Mouse (Mus musculus) erythroid progenitor cell, adult 5-6 weeks (primary cell): ENCODE results near the gene Utp3. TPM values are rescaled to one million over a fixed set of nuclear protein-coding genes. Genes with fewer than 3 reads are reported as not detected.
"Not testable (repeated sequence)": the region's sequence is repeated elsewhere in the genome, so short reads cannot be mapped to it uniquely, and the experiment has no call there.

Experiments used
- ATAC-seq: replicated peaks from 2 replicates; pipeline ENCODE4 v1.8.0; 2016; ENCODE audit warnings: moderate number of reproducible peaks, mild to moderate bottlenecking, moderate TSS enrichment, inconsistent platforms; ENCODE audit not compliant: poor library complexity, low FRiP score, severe bottlenecking
- total RNA-seq, 2 experiments: library from RNA; stranded (forward) in 1 of 2; stranded (reverse) in 1 of 2; fragments of 150-400 nt in 1 of 2; fragments of 186-747, 209-891 nt in 1 of 2; gene quantifications; 2 replicates each; pipeline versions ENCODE4 v1.2.3 to v1.2.4; 2015 to 2017; ENCODE audit warnings: low replicate concordance in 2 of 2

Gene Utp3
- total RNA-seq (2015; ENCODE audit: low replicate concordance) (26.3 and 36.5 TPM in 2 replicates), total RNA-seq (2017; ENCODE audit: low replicate concordance) (27.2 and 28.7 TPM in 2 replicates)

DNA sequence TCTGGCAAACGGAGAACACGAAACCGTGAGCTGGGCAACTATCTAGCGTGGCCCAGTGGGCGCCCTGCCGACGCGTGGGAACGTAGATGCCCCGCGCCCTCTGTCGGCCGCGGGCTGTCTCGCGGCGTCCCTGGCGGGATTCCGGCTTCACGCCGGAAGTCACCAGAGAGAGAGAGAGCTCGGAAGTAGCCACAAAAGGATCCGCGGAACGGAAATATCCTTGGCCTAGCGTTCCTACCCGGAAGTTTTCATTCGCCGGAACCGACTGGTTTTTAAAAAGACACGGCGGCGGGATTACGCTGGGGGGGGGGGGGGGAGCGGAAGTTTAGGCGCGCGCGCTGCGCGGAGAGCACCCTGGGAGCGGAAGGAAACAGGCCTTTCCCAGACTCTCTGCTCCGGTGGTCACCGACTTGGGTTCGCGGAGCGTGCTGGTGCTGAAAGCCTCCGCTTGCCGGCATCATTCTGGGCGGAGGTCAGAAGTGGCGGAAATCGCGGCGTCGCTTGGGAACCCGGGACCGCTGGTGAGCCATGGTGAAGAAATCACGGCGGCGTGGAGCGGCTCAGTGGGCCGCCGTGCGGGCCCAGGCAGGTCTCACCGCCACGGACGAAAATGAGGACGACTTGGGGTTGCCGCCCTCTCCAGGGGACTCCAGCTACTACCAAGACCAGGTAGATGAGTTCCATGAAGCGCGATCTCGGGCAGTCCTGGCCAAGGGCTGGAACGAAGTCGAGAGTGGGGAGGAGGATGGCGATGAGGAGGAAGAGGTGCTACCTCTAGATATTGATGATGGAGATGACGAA is at the start of gene Utp3:
Gene Utp3, plus strand, starts transcription at position 377 of the 801 bp plus-strand sequence.
- ATAC-seq, result peak; percentile 100

DNA sequence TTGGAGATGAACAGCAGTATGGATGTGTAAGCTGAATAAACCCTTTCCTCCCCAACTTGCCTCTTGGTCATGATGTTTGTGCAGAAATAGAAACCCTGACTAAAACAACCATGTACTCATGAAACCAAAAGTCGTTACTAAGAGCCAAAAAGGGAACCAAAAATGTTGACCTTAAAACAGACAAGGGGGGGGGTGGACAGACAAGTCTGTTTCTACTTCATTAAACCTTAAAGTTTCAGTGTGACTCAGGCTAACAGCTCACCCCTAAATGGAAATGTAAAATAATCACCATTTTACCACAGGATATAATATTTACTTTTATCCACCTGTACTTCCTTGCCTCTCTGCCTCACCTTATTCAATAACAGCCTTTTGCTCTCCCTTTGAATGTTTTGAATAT is 45.7 kb upstream of the Utp3 start:
- ATAC-seq, result no peak

DNA sequence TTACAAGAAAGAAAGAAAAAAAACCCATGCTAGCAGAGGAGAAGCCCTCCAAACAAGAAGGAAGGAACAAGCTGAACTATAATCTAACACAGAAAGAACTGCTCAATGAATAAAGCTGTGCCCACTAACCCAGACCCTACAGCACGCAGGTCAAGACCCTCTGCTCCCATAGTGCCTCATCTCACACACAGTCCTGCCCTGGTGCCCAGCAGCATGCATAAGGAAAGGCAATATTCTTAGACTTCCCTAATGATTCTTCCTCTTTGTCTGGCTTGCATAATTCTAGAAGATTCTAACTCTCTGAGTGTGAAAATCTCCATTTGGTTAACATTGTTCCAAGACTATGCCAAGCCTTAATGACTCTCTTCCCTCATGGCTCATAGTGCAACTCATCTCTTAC is 45.3 kb upstream of the Utp3 start:
- no peak for ATAC-seq

DNA sequence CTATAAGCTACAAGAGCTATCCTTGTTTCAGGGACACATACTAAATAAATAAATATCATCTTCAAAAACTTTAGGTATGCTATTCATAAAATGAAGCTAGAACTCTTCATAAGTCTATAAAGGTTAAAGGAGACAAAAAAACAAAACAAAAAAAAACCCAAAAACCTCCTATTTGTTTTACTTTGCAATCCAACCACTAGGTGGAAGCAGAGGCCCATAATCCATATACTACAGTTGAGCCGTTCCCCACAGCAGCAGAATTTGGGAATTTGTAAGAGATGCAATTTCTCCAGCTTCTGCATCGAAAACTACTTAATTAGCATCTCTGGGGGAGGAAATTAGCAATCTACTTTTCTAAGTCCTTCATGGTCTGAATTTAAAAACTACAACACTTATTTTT is 35.0 kb upstream of the Utp3 start:
- no peak for ATAC-seq

DNA sequence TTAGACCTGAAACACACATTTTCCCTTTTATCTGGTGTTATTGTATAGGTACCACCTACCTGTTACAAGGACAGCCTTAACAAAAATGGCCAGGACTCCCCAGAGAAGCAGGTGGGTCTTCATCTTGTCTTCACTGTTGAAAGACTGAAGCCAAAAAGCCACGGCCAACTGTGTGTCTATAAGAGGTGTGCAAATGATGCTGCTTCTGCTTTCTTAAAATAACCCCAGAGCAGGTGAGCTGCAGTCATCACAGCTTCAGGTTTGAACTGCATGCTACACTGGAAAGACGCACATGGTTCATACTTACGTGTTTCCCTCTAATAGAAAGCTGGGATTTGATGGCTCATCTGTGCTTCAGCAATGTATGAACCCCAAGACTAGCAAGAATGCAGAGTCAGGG is 26.6 kb upstream of the Utp3 start, which contains the start of gene Jchain:
Gene Jchain, minus strand, starts transcription at position 235 of the 400 bp plus-strand sequence.
- ATAC-seq, result no peak

DNA sequence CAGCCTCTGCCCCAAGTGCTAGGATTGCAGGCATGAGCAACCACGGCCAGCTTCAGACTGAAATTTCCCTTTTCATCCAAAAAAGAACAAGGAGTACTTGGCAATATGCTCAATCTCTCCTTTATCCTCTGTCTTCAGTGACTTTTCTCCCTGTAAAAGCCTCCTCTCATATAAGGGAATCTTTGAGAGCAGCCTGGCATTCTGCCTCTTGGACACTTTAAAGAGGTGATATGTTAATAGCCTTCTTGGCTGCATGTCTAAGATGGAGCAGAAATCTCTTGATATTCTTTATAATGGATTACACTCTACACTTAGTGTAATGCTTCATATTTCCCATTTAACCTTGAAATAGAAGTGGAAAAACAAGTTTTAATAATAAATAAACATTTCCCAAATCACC is 23.4 kb upstream of the Utp3 start:
- ATAC-seq, result no peak

DNA sequence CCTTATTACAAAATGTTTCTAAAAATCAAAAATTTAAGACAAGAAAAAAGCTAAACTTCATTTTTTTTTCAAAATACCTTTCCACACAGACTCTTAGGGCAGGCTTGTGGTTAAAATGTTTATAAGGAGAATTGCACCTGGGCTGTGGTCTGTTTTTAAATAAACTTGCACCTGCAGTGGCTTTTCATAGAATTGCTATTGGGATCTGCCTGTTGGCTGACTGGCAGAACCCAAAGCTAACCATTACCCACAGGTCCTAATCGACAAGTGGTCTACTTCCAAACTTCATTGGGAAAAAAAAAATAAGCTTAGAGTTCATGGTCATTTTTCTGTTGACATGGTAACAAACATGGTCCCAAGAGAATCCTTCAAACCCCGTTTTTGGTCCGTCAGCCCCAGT is 19.6 kb upstream of the Utp3 start:
- ATAC-seq, result no peak

DNA sequence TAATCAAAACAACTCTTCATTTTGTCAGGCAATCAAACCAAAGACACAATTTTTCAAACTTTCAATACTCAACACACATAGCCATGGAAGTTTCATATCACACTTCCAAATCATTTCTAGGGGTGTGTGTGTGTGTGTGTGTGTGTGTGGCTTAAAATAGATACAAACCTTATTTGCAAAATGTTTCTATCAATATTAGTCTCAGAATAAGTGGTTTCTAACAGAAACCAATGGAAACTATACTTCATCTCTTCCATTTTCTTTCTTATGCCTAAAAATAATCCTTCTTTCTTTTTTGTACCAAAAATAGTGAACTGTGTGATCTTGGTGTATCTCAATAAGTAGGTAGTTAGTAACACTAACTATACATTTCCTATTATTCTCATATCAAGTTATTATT is 13.4 kb upstream of the Utp3 start:
- ATAC-seq, result no peak

DNA sequence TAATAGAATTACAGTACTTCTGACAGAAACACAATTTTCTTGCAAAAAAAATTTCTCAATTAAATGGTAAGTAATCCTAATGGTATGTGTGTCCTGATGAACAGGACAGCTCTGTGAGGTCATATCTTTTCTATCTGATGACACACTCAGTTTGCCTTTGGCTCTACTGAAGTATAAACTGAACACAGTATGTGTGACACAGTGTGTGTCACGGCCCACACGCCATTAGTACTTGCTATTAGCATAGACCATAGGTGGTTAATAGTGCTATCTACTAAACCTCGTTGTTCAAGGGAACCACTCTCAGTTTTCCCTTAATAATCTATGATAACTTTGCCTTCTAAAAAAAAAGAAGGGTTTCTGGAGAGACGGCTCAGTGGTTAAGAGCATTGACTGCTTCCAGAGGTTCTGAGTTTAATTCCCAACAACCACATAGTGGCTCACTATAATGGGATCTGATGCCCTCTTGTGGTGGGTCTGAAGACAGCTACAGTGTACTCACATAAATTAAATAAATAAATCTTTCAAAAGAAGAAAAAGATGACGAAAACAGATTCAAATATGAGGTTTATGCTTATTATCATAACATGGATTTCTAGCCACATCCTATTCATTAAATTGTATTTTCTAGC is 11.5 kb upstream of the Utp3 start:
- no peak for ATAC-seq

DNA sequence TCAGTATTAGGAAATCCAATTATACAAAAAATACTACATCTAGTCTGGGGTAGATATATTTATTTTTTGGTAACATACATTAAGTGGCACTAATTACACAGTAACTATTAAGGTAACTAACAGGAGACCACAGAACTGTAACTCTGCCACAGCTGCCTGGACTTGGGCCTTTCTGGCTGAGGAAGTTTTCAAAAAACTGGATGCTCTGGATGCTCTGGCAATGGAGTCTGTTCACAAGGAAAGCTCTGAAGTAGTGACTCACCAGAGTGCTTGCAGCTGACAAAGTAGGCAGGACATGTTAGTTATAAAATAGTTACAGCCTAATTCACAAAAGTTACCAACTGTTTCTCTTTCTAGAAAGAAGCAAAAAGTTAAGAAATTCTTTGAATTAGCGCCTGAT is 9.9 kb upstream of the Utp3 start:
- ATAC-seq, result not testable (repeated sequence)

DNA sequence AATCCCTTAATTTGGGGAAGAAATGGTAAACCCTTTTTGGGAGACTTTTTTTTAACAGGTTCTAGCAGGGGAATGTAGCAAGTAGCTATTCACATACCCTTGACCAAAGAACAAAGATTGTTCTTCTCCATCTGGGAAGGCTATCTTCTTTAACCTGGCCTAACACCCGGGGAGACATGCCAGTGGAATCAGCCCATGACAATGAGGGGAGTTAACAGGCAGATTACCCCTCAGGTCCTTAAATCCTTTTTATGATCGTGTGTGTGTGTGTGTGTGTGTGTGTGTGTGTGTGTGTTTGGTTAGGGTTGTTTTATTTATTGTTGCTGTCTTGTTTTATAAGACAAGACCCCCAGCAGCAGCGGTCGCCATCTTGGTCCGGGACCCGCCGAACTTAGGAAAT is 8.7 kb upstream of the Utp3 start:
- ATAC-seq, result no peak

DNA sequence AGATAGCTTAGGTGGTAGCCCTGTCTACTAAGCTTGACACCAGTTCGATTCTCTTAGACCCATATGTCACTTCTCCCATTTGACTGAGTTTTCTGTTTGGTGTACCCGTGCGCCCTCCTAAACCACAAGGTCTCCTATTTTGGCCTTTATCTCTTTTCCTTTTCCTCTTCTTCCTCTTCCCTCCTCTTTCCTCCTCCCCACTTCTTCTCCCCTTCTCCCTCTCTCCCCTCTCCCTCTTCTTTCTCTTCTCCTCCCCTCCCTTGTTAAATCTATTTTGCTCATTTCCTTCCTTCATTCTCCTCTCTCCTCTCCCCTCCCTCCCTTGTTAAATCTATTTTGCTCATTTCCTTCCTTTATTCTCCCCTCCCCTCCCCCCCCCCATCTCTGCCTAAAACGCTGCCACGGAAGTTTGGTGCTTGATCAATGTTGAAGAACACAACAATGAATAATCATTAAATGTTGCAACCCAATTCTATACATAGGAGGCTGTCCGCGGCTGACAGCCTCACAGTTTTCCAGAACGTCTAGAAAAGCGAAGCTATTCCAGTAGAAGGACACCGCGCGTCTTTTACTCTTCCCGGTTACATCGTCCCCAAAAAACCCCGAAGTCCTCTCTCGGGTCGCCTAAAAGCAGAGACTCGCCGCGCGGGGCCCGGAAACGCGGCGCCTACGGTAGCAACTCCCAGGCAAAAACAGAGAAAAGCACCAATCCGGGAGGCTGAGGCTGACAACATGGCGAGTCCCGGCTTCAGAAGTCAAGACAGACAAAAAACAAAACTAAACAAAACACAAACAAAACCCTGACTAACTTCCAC is 784 bp upstream of the Utp3 start:
- peak; percentile 64 for ATAC-seq

DNA sequence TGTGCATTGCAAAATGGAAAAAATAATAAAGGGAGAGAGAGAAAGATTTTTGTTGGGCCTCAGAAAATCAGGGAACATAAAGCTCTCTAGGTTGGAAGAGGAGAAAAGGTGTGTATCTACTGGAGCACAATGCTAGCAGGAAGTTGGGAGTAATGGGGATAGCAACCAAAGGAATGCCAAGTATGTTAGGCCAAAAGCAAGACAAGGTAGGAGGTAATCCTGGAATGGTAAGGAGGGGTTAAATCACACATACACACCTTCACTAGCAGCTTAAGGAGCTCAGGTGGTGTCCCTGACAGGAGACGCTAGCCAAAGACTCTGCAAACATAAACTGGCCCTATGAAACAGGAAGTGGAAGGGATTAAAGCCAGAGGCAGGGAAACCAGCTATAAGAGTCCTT is 4.7 kb downstream of the Utp3 start:
- no peak for ATAC-seq

DNA sequence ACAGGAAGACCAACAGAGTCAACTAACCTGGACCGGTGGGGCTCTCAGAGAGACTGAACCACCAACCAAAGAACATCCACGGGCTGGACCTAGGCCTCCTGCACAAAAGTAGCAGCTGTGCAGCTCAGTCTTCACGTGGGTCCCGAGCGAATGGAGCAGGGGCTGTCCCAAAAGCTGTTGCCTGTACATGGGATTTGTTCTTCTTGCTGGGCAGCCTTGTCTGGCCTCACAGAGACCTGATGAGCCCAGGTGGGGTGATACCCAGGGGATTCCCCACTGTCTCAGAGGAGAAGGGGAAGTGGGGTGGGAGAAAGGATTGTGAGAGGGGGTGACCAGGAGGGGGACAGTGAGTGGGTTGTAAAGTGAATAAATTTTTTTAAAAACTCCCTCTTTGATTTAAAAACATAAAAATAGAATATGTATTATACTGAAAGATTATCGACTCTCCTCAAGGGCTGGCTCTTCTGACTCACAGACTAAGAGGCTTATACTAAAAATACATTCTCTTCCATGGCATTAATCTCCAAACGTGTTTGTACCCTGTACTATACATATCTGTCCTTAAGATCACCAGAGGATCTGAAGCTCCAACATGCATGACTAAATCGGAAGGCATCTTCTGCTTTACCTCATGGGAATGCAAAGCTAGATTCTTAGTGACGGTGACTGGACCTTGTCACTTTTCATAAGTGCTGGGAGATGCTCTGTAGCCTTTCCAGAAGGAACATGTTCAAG is 7.0 kb downstream of the Utp3 start:
- no peak for ATAC-seq

DNA sequence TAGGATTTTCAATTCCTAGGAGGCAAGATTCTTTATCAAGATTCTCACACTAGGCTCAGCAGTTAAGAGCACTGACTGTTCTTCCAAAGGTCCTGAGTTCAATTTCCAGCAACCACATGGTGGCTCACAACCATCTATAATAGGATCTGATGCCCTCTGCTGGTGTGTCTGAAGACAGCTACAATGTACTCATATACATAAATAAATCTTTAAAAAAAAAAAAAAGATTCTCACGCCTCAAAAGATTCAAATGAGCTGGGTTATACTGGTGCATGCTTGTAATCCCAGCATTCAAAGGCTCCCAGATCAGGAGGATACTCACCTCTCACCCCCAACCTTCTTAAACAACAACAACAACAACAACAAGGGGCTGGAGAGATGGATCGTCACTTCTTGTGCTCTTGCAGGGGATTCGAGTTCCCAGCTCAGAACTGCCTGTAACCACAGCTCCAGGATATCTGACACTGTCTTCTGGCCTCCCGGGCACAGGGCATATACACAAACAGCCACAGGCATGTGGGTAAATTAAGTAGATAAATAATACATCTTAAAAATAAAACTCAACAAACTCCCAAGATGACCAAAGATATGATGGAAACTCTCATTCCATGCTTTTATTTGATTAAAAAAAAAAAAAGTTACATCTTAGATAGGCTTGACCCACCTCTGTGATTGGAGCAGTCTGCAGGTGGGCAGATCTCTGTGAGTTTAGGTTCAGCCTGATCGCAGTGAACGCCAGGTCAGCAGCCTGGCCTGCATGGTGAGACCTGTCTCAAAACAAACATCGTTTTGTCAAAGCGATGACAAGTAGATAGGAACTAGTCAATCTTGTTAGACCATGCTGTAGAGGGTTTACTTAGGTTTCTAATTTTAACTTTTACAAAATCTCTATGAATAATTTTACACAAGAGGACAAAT is 8.9 kb downstream of the Utp3 start:
- ATAC-seq, result no peak

DNA sequence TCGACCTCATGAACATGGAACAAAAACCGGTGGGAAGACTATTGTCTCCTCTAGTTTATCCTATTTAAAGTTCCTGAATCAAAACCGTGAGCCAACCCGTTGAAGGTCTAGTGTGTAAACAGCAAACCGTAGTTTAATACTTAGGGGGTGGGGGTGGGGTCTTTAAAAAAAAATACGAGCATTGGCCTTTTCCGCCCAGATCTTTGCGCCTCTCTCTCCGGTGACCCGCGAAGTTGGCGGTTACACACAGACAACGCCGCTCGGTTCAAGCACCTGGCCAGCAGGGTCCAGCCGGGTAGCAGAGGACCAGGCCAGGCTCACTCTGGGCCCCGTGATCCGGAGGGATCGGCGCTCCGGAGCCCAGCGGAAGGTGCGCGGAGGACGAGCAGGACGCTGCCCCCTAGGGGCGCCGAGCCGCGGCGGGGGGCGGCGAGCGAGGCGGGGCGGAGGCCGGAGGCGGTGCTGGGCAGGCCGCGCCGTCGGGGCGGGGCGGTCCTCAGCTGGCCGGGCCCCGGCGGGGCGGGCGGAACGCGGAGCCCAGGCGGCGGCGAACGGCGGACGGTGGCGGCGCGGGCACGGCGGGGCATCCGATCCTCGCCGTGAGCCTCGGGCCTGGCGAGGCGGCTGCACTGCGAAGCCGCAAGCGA is 10.4 kb downstream of the Utp3 start, which contains the start of gene Rufy3:
Gene Rufy3, plus strand, starts transcription at position 540 of the 647 bp plus-strand sequence.
- ATAC-seq, result peak; percentile 88

DNA sequence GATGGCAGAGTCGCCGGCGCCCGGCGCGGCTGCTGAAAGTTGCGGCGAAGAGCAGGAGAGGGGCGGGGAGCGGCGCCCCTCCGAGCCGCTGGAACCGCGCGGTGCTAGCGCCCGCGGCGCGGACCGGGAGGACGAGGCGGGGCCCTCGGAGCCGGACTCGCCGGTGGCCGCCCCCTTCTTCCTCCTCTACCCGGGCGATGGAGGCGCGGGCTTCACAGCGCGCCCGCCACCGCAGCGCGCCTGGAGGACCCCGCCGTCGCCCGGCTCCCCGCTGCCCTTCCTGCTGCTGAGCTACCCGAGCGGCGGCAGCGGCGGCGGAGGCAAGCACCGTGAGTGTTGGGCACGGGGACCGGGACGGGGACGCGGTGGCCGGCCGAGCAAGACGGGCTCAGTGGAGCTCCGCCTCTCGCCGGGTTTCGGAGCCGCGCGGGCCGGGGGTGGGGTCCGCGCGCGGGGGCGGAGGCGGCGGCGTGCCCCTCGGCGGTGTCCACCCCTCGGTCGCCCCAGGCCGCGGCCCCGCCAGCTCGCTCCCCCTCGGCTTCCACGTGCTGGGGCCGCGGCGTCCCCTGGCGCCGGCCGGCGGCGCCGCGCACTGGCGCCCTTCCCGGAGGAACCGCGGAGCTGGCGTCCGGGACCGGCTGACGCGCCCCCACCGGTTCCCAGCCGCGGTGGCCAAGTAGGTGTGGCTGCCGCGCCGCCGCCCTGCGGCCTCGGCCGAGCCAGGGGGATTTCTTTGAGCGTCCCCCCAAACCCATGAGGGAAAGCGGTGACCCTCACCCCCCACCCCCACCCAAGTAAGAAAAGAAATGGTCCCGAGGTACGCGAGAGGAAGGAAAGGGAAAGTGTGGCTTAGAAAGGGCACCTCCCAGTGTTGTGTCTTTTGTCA is 11.1 kb downstream of the Utp3 start:
- ATAC-seq, result peak; percentile 52
